Mouse (Mus musculus): ENCODE results near the gene Jarid2. TPM values are rescaled to one million over a fixed set of nuclear protein-coding genes. Genes with fewer than 3 reads are reported as not detected.
"Not testable (repeated sequence)": the region's sequence is repeated elsewhere in the genome, so short reads cannot be mapped to it uniquely, and the experiment has no call there.

Gene Jarid2
- 10 to 100 TPM; 34.4 to 35.7 TPM for total RNA-seq (2021)

GRCm38 (mm10) chr13:44729424-44729971, at the start of gene Jarid2:
Gene Jarid2 (plus strand): TSS chr13:44729474.
- DNase-seq (ENCODE audit: low spot score in 2 of 2) = peak; percentile 21 to 23
- intact Hi-C loops (cut with DNase I) = no loop called here

DNA sequence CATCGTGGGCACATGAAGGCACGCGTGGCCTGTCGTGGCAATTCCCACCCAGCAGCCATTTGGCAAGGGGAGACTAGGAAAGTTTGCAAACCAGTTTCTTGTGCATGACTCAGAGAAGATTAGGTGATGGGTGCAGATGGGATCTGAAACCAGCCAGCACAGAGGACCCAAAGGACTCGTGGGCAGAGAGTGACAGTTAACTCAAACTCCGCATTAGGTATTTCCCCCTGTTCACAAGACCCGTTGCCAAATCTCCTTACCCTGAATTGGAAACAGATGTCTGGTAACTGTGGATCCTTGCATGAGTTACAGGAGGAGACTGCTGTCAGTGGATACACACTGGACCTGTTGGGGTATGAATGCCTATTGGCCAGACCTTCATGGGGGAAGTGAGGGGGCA, 48.2 kb upstream of the Jarid2 start:
- no peak for DNase-seq (ENCODE audit: low spot score in 2 of 2)
- intact Hi-C loops (cut with DNase I) = no loop called here

GRCm38 (mm10) chr13:44688140-44688539, 41.1 kb upstream of the Jarid2 start:
- intact Hi-C loops (cut with DNase I) = no loop called here
- DNase-seq (ENCODE audit: low spot score in 2 of 2) = no peak

GRCm38 (mm10) chr13:44697628-44698027, 31.6 kb upstream of the Jarid2 start:
- no peak for DNase-seq (ENCODE audit: low spot score in 2 of 2)
- intact Hi-C loops (cut with DNase I) = no loop called here

GRCm38 (mm10) chr13:44704036-44704801, 25.1 kb upstream of the Jarid2 start:
- intact Hi-C loops (cut with DNase I) = no loop called here
- DNase-seq (ENCODE audit: low spot score in 2 of 2) = no peak

- intact Hi-C loops (cut with DNase I) = no loop called here
- peak in 1 of 2 experiments; percentile 59 for DNase-seq (ENCODE audit: low spot score in 2 of 2)
Measured at GRCm38 (mm10) chr13:44705031-44705742, 24.1 kb upstream of the Jarid2 start.

GRCm38 (mm10) chr13:44705743-44706044, 23.6 kb upstream of the Jarid2 start:
- no peak for DNase-seq (ENCODE audit: low spot score in 2 of 2)
- intact Hi-C loops (cut with DNase I) = no loop called here

DNA sequence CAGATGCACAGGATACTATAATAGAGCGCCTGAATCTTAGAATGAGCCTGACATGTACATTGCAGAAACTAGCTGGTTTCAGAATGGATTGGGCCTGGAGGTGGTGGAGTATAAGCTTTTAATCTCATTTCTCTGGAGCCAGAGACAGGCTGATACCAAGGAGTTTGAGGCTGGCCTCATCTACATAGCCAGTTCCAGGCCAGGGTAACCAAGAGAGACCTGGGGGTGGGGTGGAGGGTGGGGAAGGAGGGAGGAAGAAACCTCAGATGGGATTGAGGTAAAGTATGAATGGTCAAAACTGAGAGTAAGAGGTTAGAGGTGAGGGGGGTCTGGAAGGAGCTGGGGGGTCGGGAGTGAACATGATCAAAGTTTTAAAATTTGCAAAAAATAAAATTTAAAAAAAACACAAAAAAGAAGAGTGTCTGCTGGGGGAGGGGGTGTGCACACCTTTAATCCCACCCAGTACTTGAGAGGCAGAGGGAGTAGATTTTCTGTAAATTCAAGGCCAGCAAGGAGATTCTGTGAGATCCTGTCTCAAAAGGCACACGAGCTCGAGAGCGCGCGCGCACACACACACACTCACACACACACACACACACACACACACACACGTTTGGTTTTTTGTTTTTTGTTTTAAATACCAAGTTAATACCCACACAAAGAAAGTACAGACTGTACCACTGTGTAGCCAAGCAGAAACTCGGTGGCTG, 22.9 kb upstream of the Jarid2 start:
- DNase-seq (ENCODE audit: low spot score in 2 of 2) = no peak
- intact Hi-C loops (cut with DNase I) = no loop called here

GRCm38 (mm10) chr13:44707176-44707575, 22.1 kb upstream of the Jarid2 start:
- intact Hi-C loops (cut with DNase I) = no loop called here
- DNase-seq (ENCODE audit: low spot score in 2 of 2) = no peak

DNA sequence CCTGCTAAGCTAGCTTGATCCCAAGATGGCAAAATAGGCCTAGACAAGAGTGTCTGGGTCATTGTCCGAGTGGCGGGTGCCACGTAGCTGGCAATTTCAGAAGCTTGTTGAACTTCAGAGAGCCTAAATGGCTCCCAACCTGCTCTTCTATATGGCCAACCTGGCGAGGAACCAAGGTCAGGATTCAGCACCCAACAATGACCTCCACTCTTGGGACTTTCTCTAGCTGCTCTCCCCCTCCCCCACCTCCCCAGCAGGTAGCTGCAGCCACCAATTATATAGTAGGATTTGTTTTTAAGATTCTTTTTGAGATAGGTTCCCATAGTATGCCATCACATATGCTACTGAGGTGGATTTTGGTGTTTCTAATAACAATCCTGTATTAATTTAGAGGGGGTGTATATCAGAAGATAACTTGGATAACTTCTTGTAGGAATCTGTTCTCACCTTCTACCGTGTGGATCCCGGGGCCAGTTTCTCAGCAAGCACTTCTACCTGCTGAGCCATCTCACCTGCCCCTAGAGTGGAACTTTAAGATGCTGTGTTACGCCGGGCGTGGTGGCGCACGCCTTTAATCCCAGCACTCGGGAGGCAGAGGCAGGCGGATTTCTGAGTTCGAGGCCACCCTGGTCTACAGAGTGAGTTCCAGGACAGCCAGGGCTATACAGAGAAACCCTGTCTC, 20.8 kb upstream of the Jarid2 start:
- no peak for DNase-seq (ENCODE audit: low spot score in 2 of 2)
- intact Hi-C loops (cut with DNase I) = no loop called here

DNA sequence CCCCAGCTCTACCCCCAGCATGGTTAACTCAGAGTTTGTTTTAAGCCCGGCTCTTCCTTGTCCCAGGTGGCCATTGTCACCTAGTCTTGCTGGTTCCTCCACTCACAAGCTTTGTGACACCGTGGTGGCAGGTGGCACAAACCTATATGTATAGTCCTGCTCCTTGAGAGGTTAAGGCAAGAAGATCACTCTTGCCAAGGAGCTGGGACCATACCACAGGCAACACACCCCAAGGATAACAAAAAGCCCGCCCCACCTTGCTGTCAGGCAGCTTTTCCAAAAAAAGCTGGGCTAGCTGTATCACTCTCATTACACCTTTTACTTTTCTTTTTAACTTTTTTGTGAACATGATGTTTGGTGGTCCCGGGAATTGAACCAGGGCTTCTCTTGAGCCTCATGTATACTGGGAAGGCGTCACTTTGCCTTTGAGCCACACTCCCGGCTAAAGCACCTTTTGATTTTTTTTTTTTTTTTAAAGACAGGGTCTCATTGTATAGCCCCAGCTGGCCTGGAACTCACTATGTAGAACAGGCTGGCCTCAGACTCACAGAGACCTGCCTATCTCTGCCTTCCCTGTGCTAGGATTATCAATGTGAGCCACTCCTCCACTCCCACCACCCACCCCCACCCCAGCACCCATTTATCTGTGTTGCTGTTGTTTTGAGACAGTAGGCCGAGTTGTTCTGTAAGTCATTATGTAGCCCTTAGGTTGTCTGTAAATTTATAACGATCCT, 19.4 kb upstream of the Jarid2 start:
- DNase-seq (ENCODE audit: low spot score in 2 of 2) = no peak
- intact Hi-C loops (cut with DNase I) = no loop called here

- intact Hi-C loops (cut with DNase I) = no loop called here
Measured at GRCm38 (mm10) chr13:44711062-44711461, 18.2 kb upstream of the Jarid2 start.

DNA sequence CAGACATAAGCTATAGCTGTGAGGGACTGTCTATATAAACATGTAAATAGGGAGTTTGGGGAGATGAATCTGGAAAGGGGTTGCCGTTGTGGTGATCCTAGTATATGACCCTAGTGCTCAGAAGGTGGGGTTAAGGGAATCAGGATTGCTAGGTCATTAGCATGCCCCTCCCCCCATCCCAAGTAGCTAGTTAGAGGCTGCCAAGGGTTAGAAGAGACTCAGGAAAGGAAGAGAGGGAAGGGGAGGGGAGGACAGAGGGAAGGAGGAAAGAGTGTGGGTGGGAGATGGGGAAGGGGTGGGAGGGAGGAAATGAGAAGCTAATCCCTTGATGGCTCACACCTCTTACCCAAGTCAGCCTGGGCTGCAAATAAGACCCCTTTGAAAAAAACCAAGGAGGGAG, 17.4 kb upstream of the Jarid2 start:
- intact Hi-C loops (cut with DNase I) = no loop called here

More at GRCm38 (mm10) chr13:44711062-44711461, 18.2 kb upstream of the Jarid2 start:
- no peak for DNase-seq (ENCODE audit: low spot score in 2 of 2)

GRCm38 (mm10) chr13:44715187-44715885, 13.9 kb upstream of the Jarid2 start:
- no peak for DNase-seq (ENCODE audit: low spot score in 2 of 2)
- intact Hi-C loops (cut with DNase I) = no loop called here

More for the DNA sequence above, 17.4 kb upstream of the Jarid2 start:
- no peak for DNase-seq (ENCODE audit: low spot score in 2 of 2)

- no peak for DNase-seq (ENCODE audit: low spot score in 2 of 2)
- intact Hi-C loops (cut with DNase I) = no loop called here
Measured at GRCm38 (mm10) chr13:44717838-44718237, 11.4 kb upstream of the Jarid2 start.

GRCm38 (mm10) chr13:44718465-44718864, 10.8 kb upstream of the Jarid2 start:
- DNase-seq (ENCODE audit: low spot score in 2 of 2); intact Hi-C loops (cut with DNase I): not testable (repeated sequence)

- no peak for DNase-seq (ENCODE audit: low spot score in 2 of 2)
- intact Hi-C loops (cut with DNase I) = no loop called here
Measured at GRCm38 (mm10) chr13:44720094-44720493, 9.2 kb upstream of the Jarid2 start.

DNA sequence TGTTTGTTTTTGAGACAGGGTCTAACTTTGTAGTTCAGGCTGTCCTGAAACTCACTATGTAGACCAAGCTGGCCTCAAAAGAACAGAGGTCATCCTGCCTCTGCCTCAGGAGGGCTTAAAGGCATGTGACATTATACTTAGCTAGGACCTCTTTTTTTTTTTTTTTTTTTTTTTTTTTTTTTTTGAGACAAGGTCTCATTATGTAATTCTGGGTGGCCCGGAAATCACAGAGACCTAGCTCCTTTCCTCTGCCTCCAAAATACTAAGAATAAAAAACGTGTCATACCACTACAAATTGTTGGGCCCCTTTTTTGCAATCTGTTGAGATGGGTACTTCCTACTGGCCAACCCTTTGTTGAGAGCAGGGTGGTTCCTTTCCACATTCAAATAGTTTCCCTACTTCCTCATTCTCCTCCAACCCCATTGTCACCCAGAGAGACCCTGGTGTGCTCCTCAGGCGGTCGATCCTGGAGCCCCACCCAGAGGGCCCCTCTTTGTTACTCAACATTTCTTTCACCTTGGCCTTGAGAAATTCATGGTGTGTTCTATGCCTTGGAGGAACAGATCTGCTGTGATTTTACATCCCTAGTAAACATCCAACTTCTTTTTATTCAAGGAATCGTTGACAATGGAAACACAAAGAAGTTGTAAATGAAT, 7.3 kb upstream of the Jarid2 start:
- intact Hi-C loops (cut with DNase I) = no loop called here
- no peak for DNase-seq (ENCODE audit: low spot score in 2 of 2)
